Mouse (Mus musculus): ENCODE measurements around the gene Fxyd3.

- TF ChIP-seq CTCF (IDR thresholded peaks at IDR 0.05; ENCODE audit: control insufficient read depth, insufficient read depth, insufficient replicate concordance, low read depth, low read length), result no peak
- TF ChIP-seq POLR2A (IDR thresholded peaks at IDR 0.05; ENCODE audit: control insufficient read depth, low read depth, low read length), result no peak
Measured at GRCm38 (mm10) chr7:31123697-31124096, 47.2 kb upstream of the Fxyd3 start.

Data from testis, adult 2 months (tissue).